Mouse (Mus musculus): Measurements from ENCODE around the gene Nrcam. TPM values are rescaled to one million over a fixed set of nuclear protein-coding genes. Genes with fewer than 3 reads are reported as not detected.

Nrcam gene
- polyA plus RNA-seq, 1 experiment from 2014 or later, result 146 TPM

DNA sequence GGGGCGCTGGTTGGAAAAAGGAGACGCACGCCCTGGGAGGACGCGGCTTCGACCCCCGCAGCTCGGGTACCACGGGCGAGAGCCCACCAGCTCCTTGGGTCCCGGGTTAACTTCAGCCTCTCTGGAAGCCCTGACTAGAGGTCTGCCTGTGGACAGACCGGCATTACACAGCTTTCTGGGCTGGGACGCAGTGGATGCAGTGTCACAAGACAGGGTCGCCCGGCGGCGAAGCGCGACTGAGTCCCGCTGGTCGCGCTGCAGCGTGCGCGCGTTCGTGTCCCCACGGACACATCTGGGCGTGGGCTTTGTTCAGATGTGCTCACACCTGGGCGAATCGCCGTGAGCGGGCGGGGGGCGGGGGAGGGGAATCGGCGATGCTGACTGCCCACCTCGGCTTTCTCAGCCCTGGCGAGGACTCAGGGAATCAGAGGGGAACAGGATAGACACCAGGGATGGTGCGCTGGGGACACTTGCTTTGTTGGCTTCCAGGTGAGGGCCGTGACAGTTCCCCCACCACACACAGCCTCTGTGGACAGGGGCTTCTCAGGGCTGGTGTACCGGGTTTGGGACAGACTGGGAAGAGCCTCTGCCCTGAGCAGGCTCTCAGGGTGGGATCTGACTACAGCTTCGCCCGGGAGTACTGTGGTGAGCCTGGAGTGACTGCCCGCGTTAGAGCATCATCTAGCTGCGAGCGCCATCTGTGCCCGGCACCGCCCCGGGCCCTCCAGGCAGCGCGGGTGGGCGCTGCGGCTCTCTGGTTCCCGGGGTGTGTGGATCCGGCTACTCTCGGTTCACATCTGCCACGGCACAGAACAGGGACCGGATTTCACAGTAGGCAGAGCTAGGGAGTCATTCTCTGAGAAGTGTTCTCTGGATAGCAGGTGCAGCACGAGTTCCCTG is 881 bp downstream of the Nrcam start:
- H3K4me1 ChIP-seq (replicated peaks), result peaks cover 34% of the 10 kb centered on the region
- H3K4me2 ChIP-seq (replicated peaks), result peak overlapping the region; percentile 71
- H3K9me3 ChIP-seq, result no peaks in the 10 kb centered on the region
- peak overlapping the region; percentile 94 for H3K9ac ChIP-seq (replicated peaks)
- H3K36me3 ChIP-seq, result no peaks in the 10 kb centered on the region
- H3K4me3 ChIP-seq (replicated peaks), result peak overlapping the region; percentile 83
- under 1% methylated on average over 59 of the region's 61 CpGs for WGBS
- H3K27ac ChIP-seq, result peak overlapping the region; percentile 97
- H3K27me3 ChIP-seq, result no peaks in the 10 kb centered on the region
- peak; percentile 77 for ATAC-seq

DNA sequence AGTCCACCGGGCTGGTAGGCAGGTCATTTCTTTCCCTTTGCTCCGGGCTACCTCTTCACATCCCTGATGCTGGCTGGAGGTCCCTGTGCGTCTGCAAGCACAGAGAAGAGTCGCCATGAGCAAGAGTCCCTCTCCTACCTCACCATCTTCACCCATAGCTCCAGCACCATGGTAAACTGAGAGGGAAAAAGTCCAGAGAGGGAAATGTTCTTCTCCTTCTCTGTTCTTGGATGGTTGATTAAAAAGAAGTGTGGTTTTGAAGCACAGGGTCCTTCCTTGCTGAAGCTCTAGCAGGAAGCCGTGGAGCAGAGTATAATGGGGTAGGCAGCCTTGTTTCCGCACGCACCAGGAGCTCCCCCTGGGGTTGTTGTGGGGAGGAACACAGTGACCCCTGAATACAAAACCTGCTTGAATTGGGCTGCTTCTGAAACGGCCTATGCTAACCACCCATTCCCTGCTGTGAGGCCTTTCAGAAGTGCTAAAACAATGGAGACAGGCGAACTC is 1.6 kb downstream of the Nrcam start:
- H3K9me3 ChIP-seq, result no peaks in the 10 kb centered on the region
- peaks cover 34% of the 10 kb centered on the region for H3K4me1 ChIP-seq (replicated peaks)
- no peaks in the 10 kb centered on the region for H3K36me3 ChIP-seq
- H3K27ac ChIP-seq, result peak overlapping the region; percentile 97
- no peaks in the 10 kb centered on the region for H3K27me3 ChIP-seq
- H3K4me2 ChIP-seq (replicated peaks), result peak overlapping the region; percentile 71
- peak overlapping the region; percentile 94 for H3K9ac ChIP-seq (replicated peaks)
- peak overlapping the region; percentile 83 for H3K4me3 ChIP-seq (replicated peaks)
- 0% methylated on average over 9 of the region's 9 CpGs for WGBS
- ATAC-seq, result 0 out of 2 replicates have a peak, but pooled peaks have one; percentile 12

- Histone ChIP-seq H3K27me3 (no peaks in the 10 kb centered on the region), H3K4me2 (replicated peaks) (no peak overlapping the region), H3K9me3 (no peaks in the 10 kb centered on the region), H3K4me3 (replicated peaks) (no peak overlapping the region), H3K36me3 (no peaks in the 10 kb centered on the region; the same call in 1 of the 2 replicates), H3K27ac (0 out of 2 replicates have a peak overlapping the region, but pooled peaks have one; percentile 25), H3K9ac (replicated peaks) (no peak overlapping the region), H3K4me1 (replicated peaks) (peaks cover 49% of the 10 kb centered on the region)
- ATAC-seq, result no peak
- 36% methylated on average over 2 of the region's 2 CpGs for WGBS
Measured at GRCm38 (mm10) chr12:44337136-44337640, 8.5 kb downstream of the Nrcam start.

DNA sequence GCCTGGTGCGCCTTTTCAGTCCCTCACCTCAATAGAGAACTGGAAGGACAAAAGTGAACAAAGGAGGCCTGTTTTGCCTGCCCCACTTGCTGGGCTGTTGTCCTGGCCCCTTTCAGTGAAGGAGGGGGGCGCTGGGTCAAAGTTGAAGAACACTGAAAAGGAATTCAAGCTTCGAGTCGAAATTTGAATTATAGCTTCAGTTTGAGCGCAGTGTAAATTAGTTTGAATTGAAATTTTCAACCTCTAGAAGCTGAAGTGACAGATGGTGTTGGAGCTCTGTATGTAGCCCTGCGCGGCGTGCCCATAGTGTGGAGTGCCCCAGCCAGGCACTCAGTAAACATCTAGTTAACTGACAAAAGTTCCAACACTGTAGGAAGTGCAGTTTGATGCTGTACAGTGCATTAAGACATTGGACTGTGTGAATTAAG is 9.5 kb downstream of the Nrcam start:
- ATAC-seq, result peak; percentile 96
- no peak overlapping the region for H3K9ac ChIP-seq (replicated peaks)
- no peaks in the 10 kb centered on the region; the same call in 1 of the 2 replicates for H3K36me3 ChIP-seq
- H3K4me1 ChIP-seq (replicated peaks), result peaks cover 49% of the 10 kb centered on the region
- H3K27me3 ChIP-seq, result no peaks in the 10 kb centered on the region
- 10% methylated on average over 8 of the region's 8 CpGs for WGBS
- no peak overlapping the region for H3K4me3 ChIP-seq (replicated peaks)
- peak overlapping the region; percentile 36 for H3K4me2 ChIP-seq (replicated peaks)
- peak overlapping the region; percentile 89 for H3K27ac ChIP-seq
- no peaks in the 10 kb centered on the region for H3K9me3 ChIP-seq

DNA sequence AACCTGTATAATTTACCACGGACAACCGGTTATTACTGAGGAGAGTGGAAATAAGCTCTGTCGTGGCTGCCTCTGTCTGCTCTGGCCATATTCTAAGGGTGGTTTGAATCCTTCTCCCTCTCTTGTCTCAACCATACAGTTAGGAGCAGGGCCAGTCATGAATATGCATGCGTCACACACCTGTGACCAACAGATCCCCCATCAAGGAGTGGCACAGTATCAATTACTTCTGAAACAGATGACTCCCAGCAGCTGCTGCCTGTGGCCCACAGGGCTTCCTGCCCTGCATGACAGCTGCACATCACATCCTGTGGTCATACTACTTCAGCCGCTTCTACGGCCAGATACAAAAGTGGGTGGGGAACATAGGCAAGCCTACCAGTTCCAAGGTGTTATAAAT is 15.4 kb downstream of the Nrcam start:
- no peak overlapping the region for H3K9ac ChIP-seq (replicated peaks)
- H3K27me3 ChIP-seq, result no peaks in the 10 kb centered on the region
- no peaks in the 10 kb centered on the region for H3K36me3 ChIP-seq
- H3K9me3 ChIP-seq, result no peaks in the 10 kb centered on the region
- H3K27ac ChIP-seq, result peak overlapping the region; percentile 40; the same call in 1 of the 2 replicates
- no peak overlapping the region for H3K4me2 ChIP-seq (replicated peaks)
- H3K4me3 ChIP-seq (replicated peaks), result no peak overlapping the region
- WGBS, result 61% methylated on average over 6 of the region's 6 CpGs
- ATAC-seq, result peak; percentile 57
- H3K4me1 ChIP-seq (replicated peaks), result peaks cover 54% of the 10 kb centered on the region

DNA sequence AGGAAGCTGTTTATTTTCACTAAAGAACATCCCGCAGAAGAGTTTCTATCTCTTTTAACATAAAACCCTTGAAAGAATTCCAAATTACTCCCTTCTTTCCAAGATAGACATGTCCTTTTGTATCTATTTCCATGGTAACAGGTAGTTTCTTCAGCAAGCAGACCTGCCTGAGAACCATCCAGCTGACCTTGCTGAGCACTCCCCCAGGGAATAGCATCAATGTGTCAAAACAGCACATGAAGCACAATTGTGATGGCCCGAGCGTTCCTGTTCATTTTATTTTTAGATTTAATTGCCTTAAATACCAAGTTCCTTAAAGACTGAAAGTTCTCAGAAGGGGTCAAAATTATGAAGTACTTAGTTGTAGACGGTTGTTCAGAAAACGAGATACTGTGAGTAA is 16.6 kb downstream of the Nrcam start:
- no peak for ATAC-seq
- WGBS, result 39% methylated on average over 5 of the region's 5 CpGs
- no peak overlapping the region for H3K4me3 ChIP-seq (replicated peaks)
- H3K36me3 ChIP-seq, result no peaks in the 10 kb centered on the region
- H3K9ac ChIP-seq (replicated peaks), result no peak overlapping the region
- H3K4me2 ChIP-seq (replicated peaks), result no peak overlapping the region
- no peaks in the 10 kb centered on the region for H3K9me3 ChIP-seq
- peaks cover 47% of the 10 kb centered on the region for H3K4me1 ChIP-seq (replicated peaks)
- no peak overlapping the region for H3K27ac ChIP-seq
- H3K27me3 ChIP-seq, result no peaks in the 10 kb centered on the region

- H3K4me2 ChIP-seq (replicated peaks), result no peak overlapping the region
- H3K4me1 ChIP-seq (replicated peaks), result peaks cover 40% of the 10 kb centered on the region
Measured at GRCm38 (mm10) chr12:44346143-44346542, 17.5 kb downstream of the Nrcam start.

GRCm38 (mm10) chr12:44355116-44355515 is 26.4 kb downstream of the Nrcam start:
- Histone ChIP-seq H3K4me3 (replicated peaks) (no peak overlapping the region), H3K9ac (replicated peaks) (no peak overlapping the region), H3K36me3 (no peaks in the 10 kb centered on the region), H3K27me3 (no peaks in the 10 kb centered on the region), H3K27ac (no peak overlapping the region), H3K9me3 (no peaks in the 10 kb centered on the region), H3K4me2 (replicated peaks) (no peak overlapping the region), H3K4me1 (replicated peaks) (peaks cover 7% of the 10 kb centered on the region; the same call in 1 of the 2 replicates)
- WGBS, result 93% methylated on average over 4 of the region's 4 CpGs
- no peak for ATAC-seq

More at GRCm38 (mm10) chr12:44346143-44346542, 17.5 kb downstream of the Nrcam start:
- Histone ChIP-seq H3K36me3 (no peaks in the 10 kb centered on the region), H3K4me3 (replicated peaks) (no peak overlapping the region), H3K27ac (0 out of 2 replicates have a peak overlapping the region, but pooled peaks have one; percentile 32), H3K9me3 (no peaks in the 10 kb centered on the region), H3K9ac (replicated peaks) (no peak overlapping the region), H3K27me3 (no peaks in the 10 kb centered on the region)
- WGBS, result 70% methylated on average over 3 of the region's 3 CpGs
- peak; percentile 41; the same call in 1 of the 2 replicates for ATAC-seq

DNA sequence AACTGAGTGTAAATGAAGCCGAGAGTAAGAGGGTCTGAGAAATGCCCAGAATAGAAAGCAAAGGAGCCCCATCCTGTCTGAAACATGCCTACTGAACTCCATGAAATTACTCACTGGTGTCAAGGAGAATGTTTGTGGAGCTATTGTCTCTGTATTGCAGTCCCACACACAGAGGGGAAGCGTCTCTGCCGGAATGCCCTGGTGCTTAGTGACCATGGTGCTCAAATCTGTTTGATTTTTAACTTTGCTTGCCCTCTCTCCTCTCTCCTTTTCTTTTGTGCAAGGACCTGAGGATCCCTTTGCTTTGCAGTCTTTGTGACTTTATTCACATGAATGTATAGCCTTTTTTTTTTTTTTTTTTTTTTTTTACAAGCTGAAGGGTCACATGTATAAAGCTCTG is 28.8 kb downstream of the Nrcam start:
- Histone ChIP-seq H3K36me3 (no peaks in the 10 kb centered on the region), H3K9ac (replicated peaks) (no peak overlapping the region), H3K4me2 (replicated peaks) (no peak overlapping the region), H3K27me3 (no peaks in the 10 kb centered on the region), H3K4me1 (replicated peaks) (peaks cover 7% of the 10 kb centered on the region; the same call in 1 of the 2 replicates), H3K9me3 (no peaks in the 10 kb centered on the region), H3K27ac (no peak overlapping the region), H3K4me3 (replicated peaks) (no peak overlapping the region)
- 10% methylated on average over 3 of the region's 3 CpGs for WGBS
- ATAC-seq, result no peak

DNA sequence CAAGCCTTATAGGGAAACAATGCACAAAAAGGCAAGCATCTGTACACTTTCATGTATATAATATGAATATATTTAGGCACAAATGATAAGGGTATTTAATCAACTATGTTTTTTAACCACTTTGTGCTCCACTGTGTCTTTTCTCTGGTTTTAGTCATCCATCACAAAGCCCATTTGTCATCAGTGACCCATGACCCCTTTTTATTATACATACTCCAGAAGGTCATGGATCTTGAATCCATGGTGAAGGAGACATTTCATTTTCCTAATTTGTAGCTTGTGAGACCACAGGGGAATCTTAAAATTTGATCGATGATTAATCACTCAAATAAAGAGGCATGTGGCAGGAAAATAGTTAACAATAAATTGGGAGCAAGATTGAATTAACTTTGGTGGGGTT is 29.2 kb downstream of the Nrcam start:
- no peak overlapping the region for H3K4me2 ChIP-seq (replicated peaks)
- H3K36me3 ChIP-seq, result no peaks in the 10 kb centered on the region
- no peak overlapping the region for H3K4me3 ChIP-seq (replicated peaks)
- WGBS, result 15% methylated on average over 1 of the region's 1 CpGs
- H3K9ac ChIP-seq (replicated peaks), result no peak overlapping the region
- H3K27me3 ChIP-seq, result no peaks in the 10 kb centered on the region
- no peak for ATAC-seq
- H3K27ac ChIP-seq, result no peak overlapping the region
- H3K4me1 ChIP-seq (replicated peaks), result peaks cover 7% of the 10 kb centered on the region; the same call in 1 of the 2 replicates
- no peaks in the 10 kb centered on the region for H3K9me3 ChIP-seq

GRCm38 (mm10) chr12:44371076-44371710 is 42.5 kb downstream of the Nrcam start:
- no peak overlapping the region for H3K4me3 ChIP-seq (replicated peaks)
- no peak overlapping the region for H3K9ac ChIP-seq (replicated peaks)
- ATAC-seq, result no peak
- H3K4me1 ChIP-seq (replicated peaks), result peaks cover 32% of the 10 kb centered on the region
- no peak overlapping the region for H3K27ac ChIP-seq
- no peak overlapping the region for H3K4me2 ChIP-seq (replicated peaks)
- no peaks in the 10 kb centered on the region for H3K27me3 ChIP-seq
- no peaks in the 10 kb centered on the region for H3K36me3 ChIP-seq
- no peaks in the 10 kb centered on the region for H3K9me3 ChIP-seq
- WGBS, result 45% methylated on average over 3 of the region's 3 CpGs

- Histone ChIP-seq H3K4me3 (replicated peaks) (no peak overlapping the region), H3K27ac (peak overlapping the region; percentile 44), H3K4me2 (replicated peaks) (no peak overlapping the region), H3K27me3 (no peaks in the 10 kb centered on the region), H3K36me3 (no peaks in the 10 kb centered on the region), H3K4me1 (replicated peaks) (peaks cover 22% of the 10 kb centered on the region), H3K9me3 (no peaks in the 10 kb centered on the region), H3K9ac (replicated peaks) (no peak overlapping the region)
- ATAC-seq, result no peak
- WGBS, result 69% methylated on average over 6 of the region's 6 CpGs
Measured at GRCm38 (mm10) chr12:44375956-44376355, 47.3 kb downstream of the Nrcam start.

Measured in midbrain, embryonic 13.5 days (tissue).